Mouse (Mus musculus): ENCODE results near the gene Bcl3.

Gene Bcl3

GRCm38 (mm10) chr7:19836843-19837242 is 14.3 kb upstream of the Bcl3 start:
- DNase-seq (ENCODE audit: extremely low read depth, insufficient read length, low spot score) = no peak

- DNase-seq (ENCODE audit: extremely low read depth, insufficient read length, low spot score) = no peak
Measured at GRCm38 (mm10) chr7:19834055-19834454, 11.5 kb upstream of the Bcl3 start.

DNA sequence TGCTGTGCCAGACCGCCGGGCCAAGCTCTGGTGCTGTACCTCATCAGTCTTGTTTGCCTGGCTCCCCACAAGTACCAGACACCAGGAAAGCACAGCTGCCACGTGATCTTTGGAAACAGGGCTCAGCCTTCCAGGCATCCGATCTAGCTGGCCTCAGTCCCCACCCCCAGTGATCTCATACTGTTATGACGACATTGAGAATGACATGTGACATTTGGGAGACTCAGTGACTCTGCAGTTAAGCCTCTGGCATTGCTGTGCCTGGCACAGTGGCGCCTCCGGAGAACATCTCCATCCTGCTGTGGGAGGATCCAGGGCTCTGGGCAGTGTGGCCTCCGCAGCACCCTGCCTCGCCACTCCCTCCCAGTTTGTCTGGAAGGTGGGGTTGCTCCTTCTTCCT is 9.3 kb upstream of the Bcl3 start:
- peak; percentile 59 for DNase-seq (ENCODE audit: extremely low read depth, insufficient read length, low spot score)

GRCm38 (mm10) chr7:19830682-19831156 is 8.1 kb upstream of the Bcl3 start:
- peak; percentile 95 for DNase-seq (ENCODE audit: extremely low read depth, insufficient read length, low spot score)

DNA sequence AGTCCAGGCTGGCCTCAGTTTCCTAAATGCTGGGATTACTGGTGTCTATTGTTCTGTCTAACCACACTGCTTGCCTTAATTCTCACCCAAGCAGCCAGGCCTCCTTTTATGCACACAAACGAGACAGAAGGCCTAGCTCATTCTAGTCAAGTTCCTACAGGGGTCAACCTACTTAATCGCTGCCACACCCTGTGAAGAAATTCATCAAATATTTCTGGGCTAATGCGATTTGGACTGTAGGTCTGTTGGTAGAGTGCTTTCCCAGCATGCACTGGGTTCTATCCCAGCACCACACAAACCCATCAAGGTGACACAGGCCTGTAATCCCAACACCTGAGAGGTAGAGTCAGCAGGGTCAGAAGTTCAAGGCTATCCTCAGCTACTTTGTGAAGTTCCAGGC is 7.1 kb upstream of the Bcl3 start:
- no peak for DNase-seq (ENCODE audit: extremely low read depth, insufficient read length, low spot score)

DNA sequence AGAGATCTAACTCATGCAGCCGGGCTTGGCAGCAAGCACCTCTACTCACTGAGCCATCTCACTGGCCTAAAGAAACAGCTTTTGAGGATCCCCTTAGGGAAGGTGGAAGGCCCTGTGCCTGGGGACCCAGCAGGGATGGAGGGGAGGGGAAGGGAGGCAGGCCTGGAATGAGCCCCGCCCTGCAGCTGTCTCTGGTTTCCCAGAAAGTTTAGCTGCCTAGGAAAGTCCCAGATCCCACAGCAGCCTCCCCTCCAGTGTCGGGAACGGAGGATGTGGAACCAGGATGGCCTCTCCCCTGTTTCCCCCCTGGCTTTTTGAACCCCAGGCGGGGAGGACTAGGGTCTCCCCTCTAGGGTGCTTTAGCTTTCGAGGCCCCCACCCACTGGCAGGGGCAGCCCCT is 4.2 kb upstream of the Bcl3 start:
- peak; percentile 58 for DNase-seq (ENCODE audit: extremely low read depth, insufficient read length, low spot score)

DNA sequence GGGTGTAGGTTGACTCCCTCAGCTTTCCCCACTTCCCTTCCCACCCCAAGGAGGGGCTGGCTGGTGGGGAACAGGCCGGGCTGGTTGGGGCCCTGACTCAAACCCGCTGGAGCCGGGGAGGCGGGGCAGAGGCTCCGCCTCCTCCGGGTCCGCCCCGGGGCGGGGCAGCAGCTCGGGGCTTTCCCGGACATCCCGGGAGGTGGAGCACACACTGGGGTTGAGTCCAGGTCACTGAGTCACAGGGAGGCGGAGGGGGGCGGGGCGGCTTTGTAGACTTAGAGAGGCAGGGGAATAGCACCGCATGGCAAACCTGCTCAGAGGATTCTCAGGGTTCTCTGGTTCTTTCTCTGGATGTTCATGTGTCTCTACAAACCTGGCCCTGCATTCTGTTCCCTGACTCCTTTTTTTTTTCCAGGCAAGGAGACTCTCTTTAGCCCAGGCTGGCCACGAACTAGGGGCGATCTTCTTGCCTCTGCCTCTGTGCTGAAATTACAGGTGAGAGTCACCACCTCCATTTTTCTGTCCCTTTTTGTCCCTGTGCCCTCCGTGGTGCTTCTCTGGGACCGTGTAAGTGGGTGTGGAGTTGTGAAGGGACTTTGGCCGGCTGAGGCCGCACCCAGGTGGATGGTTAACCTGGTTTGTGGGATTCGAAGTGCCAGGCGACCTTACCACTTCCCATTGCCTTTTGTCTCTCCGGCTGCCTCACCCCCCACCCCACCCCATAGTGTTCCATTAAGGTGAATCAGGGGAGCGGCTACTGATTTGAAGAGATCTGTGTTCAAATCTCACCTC is 1.8 kb upstream of the Bcl3 start:
- DNase-seq (ENCODE audit: extremely low read depth, insufficient read length, low spot score) = peak; percentile 93

DNA sequence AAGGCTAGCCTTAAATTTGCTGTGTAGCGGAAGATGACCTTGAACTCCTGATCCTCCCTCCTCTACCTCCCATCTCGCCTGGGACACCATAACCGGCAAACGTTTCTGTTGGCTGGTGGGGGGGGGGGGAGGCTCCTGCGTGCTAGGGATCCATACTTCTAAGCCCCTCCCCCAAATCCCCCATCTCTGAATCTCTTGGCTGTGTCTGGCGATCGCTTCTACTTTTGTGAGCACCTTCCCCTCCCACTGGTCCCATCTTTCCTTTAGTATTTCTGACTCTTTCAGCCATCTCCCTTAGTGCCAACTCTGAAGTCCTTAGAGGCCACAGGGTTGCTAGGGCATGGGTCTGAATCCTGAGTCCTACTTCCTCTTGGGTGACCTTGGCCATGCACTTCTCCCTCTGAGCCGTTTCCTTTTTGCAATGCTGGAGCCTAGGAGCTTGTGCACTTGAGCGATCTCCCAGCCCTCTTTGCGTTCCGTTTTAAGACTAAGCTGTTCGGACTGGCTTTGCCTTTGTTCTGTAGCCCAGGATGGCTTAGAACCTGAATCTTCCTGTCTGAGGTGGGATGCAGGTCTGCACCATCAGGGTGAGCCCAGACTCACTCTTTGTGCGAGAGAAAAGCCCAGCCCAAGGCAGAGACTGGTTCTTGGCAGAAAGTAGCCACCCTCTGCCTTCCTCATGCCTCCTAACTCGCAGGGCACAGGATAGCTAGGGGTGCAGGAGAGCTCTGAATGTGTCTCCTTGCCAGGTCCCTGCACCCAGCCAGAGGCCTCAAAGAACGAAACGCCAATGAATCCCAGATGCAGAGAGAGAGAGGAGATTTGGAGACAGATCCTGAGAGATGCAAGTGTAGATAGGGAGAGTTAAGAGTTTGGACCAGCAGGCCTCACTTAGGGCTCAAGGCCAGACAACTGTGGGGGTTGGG is 949 bp upstream of the Bcl3 start:
- DNase-seq (ENCODE audit: extremely low read depth, insufficient read length, low spot score) = no peak

DNA sequence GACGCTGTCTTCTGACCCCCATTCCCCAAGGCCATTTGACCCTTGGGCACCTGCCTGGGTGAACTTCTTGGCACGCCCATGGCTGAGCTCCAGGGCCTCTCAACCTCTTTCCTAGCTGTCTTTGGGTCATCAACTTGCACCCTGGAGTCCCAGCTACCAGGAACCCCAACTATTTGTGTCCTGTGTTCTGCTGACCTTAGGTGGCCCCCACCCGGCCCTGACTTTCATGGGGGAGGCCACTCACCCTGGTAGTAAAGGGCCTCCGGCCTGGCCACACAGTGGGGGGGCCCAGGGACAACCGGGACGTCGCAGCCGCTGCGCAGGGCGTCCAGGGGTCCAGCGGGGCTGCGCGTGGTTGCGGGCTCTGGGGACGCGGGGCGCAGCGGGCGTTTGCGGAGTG is 377 bp downstream of the Bcl3 start:
- no peak for DNase-seq (ENCODE audit: extremely low read depth, insufficient read length, low spot score)

- DNase-seq (ENCODE audit: extremely low read depth, insufficient read length, low spot score) = no peak
Measured at GRCm38 (mm10) chr7:19821633-19822032, 937 bp downstream of the Bcl3 start.

DNA sequence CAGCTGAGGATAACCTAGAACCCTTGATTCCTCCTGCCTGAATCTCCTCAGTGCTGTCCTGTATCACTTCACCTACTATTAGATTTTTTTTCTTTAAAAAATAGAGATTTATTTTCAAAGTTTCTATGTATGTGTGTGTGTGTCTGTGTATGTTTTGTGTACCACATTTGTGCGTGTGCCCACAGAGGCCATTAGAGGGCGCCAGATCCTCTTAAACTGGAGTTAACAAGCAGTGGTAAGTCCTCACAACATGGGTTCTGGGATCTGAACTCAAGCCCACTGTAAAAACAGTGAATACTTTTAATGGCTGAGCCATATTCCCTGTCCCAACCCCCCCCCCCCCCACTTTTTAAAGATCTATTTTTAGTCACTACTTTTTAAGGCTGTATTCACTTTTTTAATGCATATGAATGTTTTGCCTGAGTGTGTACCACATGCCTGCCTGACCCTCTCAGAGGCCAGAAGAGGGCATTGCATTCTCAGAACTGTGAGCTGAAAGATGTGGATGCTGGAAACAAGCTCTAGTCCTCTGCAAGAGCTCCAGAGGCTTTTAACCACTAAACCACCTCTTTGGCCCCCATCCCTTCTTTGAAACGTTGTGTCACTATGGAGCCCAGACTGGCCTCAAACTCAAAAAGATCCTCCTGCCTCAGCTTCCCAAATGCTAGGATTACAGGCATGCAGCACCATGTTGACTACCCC is 2.1 kb downstream of the Bcl3 start:
- DNase-seq (ENCODE audit: extremely low read depth, insufficient read length, low spot score) = no peak

DNA sequence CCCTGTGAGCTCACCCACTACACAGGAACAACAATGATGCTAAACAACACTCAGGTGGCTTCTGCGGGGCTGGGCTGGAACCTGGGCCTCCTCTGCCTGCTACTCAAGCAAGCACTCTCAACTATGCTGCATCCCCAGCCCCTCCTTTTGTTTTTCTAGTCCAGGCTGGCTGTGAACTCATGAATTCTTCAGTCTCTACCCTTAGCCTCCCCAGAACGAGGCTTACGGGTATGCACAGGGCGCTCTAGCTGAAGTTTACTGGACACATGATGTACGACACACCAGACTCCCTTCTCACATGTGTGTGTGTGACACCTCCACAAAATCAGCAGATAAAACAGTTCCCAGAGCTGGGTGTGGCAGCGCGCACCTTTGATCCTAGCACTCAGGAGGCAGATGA is 3.7 kb downstream of the Bcl3 start:
- no peak for DNase-seq (ENCODE audit: extremely low read depth, insufficient read length, low spot score)

DNA sequence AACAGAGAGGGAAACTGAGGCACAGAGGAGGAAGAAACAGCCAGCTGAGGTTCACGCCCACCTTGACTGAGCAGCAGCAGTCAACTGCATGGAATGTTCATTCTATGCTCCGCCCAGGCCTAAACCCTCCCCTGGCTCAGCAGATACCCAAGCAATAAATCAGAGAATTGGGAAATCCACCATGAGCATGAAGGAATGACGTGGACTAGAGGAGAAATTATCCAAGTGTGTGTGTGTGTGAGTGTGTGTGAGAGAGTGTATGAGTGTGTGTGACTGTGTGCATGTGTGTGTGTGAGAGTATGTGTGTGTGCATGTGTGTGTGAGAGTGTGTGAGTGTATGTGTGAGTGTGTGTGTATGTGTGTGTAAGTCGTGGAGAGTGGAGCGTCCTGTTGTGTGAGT is 4.1 kb downstream of the Bcl3 start:
- DNase-seq (ENCODE audit: extremely low read depth, insufficient read length, low spot score) = peak; percentile 73

GRCm38 (mm10) chr7:19817382-19818105 is 5.0 kb downstream of the Bcl3 start:
- DNase-seq (ENCODE audit: extremely low read depth, insufficient read length, low spot score) = peak; percentile 90

DNA sequence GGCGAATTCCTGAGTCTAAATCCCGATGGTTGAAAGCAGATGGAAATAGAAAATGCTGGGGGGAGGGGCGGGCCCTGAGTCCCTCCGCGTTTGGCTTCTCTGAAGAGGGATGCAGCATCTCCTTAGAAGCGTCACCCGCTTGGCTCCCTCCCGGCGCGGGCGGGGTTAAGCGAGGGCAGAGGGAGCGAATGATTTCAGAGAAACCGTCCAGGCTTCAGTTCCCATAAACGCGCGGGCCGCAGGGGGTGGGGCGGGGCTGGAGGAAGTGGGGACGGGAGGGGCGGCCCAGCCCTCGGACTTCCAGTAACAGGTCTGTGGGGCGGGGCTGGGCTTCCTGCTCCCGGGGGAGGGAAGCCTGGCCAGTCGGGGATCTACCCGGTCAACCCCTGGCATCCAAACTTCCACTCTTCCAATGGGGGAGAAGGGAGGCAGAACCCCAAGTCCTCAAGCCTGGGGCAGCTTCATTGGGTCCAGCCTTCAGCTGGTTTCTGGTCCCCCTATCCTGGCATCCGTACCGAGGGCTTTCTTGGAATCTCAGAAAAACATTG is 6.3 kb downstream of the Bcl3 start:
- peak; percentile 95 for DNase-seq (ENCODE audit: extremely low read depth, insufficient read length, low spot score)

DNA sequence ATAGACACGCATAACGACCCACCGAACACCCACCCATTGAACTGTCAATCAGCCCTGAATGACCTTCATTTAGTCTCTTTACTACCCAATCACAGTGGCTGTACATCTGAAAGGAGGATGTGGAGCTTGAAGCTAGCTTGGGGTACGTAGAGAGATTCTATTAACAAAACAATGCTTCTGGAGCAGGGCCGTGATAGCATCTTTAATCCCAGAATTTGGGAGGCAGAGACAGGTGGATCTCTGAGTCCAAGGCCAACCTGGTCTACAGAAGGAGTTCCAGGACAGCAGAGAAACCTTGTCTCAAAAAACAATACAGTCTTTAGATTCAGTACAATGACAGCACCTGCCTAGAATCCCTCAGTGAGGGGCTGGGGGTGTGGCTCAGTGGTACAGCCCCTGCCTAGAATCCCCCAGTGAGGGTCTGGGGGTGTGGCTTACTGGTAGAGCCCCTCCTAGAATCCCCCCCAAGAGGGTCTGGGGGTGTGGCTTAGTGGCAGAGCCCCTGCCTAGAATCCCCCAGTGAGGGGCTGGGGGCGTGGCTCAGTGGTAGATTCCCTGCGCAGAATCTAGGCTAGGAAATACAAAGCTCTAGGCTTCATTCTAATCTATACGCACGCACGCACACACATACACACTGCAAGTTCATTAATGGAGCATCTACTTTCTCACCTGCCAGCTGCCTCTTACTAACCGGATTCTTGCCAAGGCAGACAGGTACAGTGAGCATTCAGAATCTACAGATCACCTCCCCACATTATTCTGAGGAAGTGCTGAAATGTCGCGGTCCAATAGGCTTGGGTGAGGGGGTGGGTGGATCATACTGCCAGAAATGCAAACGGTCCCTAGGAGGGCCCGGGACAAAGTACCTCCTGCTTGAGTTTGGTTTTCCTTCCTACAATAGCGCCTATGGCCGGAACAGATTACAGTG is 7.0 kb downstream of the Bcl3 start:
- DNase-seq (ENCODE audit: extremely low read depth, insufficient read length, low spot score) = no peak

GRCm38 (mm10) chr7:19813579-19814122 is 8.9 kb downstream of the Bcl3 start:
- no peak for DNase-seq (ENCODE audit: extremely low read depth, insufficient read length, low spot score)

- DNase-seq (ENCODE audit: extremely low read depth, insufficient read length, low spot score) = no peak
Measured at GRCm38 (mm10) chr7:19813161-19813560, 9.4 kb downstream of the Bcl3 start.

- no peak for DNase-seq (ENCODE audit: extremely low read depth, insufficient read length, low spot score)
Measured at GRCm38 (mm10) chr7:19811114-19811513, 11.5 kb downstream of the Bcl3 start.
